Mouse (Mus musculus): ENCODE data around the gene Tulp4. TPM values are rescaled to one million over a fixed set of nuclear protein-coding genes. Genes with fewer than 3 reads are reported as not detected.

The Tulp4 gene
- polyA plus RNA-seq, 1 experiment from 2014 or later: 97.4 TPM

DNA sequence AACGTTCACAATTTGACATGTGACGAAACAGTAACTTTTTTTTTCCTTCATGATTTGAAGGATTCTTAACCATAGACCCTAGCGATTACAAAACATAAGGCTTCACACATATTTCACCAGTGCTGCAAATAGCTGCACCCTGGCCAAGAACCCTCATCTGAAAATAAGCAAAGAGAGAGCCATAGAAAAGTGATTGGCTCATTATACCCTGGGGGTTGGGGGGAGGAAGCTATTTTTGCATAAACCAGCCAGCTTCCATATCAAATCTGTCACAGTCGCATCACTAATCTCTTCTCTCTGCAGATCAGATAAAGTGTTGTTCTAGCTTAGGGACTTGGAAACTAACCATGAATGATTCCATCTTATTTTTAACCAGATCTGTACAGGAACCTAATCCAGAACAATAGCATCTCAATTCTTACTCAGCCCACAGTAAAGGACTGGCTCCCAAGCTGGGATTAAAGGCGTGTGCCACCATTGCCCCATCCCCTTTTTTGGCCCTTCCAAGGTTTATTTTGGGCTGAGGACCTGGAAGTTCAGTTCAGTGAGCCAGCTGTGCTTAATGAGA, 22.8 kb upstream of the Tulp4 start:
- no peaks in the 10 kb centered on the region for H3K9me3 ChIP-seq (ENCODE audit: control insufficient read depth, low read length)
- H3K4me2 ChIP-seq: no peak overlapping the region
- H3K27ac ChIP-seq (ENCODE audit: low read depth, low read length): no peak overlapping the region
- 0 out of 2 replicates have a peak, but pooled peaks cover 2% of the 10 kb centered on the region for H3K36me3 ChIP-seq (ENCODE audit: control insufficient read depth, insufficient read depth, low read length)
- DNase-seq (ENCODE audit: low spot score, missing footprints): no peak
- H3K4me3 ChIP-seq (ENCODE audit: low read depth, low read length): no peak overlapping the region
- no peak for ATAC-seq (ENCODE audit: low FRiP score)
- no peak overlapping the region for H3K9ac ChIP-seq (ENCODE audit: low read length)
- H3K4me1 ChIP-seq (ENCODE audit: control insufficient read depth, insufficient read depth, low read length): peaks cover 3% of the 10 kb centered on the region; the same call in 1 of the 2 replicates
- H3K27me3 ChIP-seq (ENCODE audit: control insufficient read depth, insufficient read depth, low read length): no peaks in the 10 kb centered on the region
- WGBS: 92% methylated on average over 5 of the region's 5 CpGs

DNA sequence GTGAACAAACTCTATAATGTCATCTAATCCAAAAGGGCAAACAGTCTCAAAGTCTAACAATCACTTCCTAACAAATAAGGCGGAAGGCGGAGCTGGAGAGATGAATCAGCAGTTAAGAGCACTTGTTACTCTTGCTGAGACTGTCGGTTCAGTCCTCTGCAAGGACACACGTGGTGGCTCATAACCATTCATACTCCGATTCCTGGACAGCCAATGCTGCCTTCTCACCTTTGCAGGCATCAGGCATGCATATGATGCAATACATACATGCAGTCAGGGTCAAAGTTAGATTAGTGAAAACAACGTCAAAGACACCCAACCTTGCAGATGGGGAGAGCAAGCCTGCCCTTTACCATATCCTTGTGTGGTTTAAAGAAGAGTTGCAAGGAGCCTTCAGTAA, 14.6 kb upstream of the Tulp4 start:
- H3K9me3 ChIP-seq (ENCODE audit: control insufficient read depth, low read length): no peaks in the 10 kb centered on the region
- WGBS: 93% methylated on average over 6 of the region's 6 CpGs
- no peak for ATAC-seq (ENCODE audit: low FRiP score)

DNA sequence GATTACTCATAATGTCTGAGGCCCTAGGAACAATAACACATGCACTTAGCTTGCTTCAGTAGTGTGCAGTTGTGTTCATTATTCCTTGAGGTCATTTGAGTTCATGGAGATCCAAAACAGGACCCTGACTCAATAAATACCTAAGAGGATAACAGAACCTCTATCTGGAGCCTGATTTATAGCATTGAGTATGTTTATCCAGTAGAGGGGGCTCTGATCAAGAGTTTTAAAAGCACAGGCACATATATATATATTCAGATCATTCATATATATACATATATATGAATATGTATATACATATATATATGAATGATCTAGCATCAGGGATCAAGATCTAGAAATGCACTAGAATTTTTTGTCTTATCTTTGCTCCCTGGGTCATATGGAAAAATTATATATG, 10.7 kb upstream of the Tulp4 start:
- no peak overlapping the region for H3K4me2 ChIP-seq
- H3K9me3 ChIP-seq (ENCODE audit: control insufficient read depth, low read length): no peaks in the 10 kb centered on the region
- H3K4me1 ChIP-seq (ENCODE audit: control insufficient read depth, insufficient read depth, low read length): no peaks in the 10 kb centered on the region
- no peaks in the 10 kb centered on the region for H3K27me3 ChIP-seq (ENCODE audit: control insufficient read depth, insufficient read depth, low read length)
- no peak overlapping the region for H3K9ac ChIP-seq (ENCODE audit: low read length)
- DNase-seq (ENCODE audit: low spot score, missing footprints) (no peak), ATAC-seq (ENCODE audit: low FRiP score) (no peak)
- H3K36me3 ChIP-seq (ENCODE audit: control insufficient read depth, insufficient read depth, low read length): no peaks in the 10 kb centered on the region
- H3K4me3 ChIP-seq (ENCODE audit: low read depth, low read length): no peak overlapping the region
- H3K27ac ChIP-seq (ENCODE audit: low read depth, low read length): no peak overlapping the region

More for the DNA sequence above, 14.6 kb upstream of the Tulp4 start:
- no peaks in the 10 kb centered on the region for H3K36me3 ChIP-seq (ENCODE audit: control insufficient read depth, insufficient read depth, low read length)
- H3K27me3 ChIP-seq (ENCODE audit: control insufficient read depth, insufficient read depth, low read length): no peaks in the 10 kb centered on the region
- DNase-seq (ENCODE audit: low spot score, missing footprints): no peak
- H3K27ac ChIP-seq (ENCODE audit: low read depth, low read length): no peak overlapping the region
- no peak overlapping the region for H3K4me2 ChIP-seq
- H3K9ac ChIP-seq (ENCODE audit: low read length): no peak overlapping the region
- H3K4me3 ChIP-seq (ENCODE audit: low read depth, low read length): no peak overlapping the region
- H3K4me1 ChIP-seq (ENCODE audit: control insufficient read depth, insufficient read depth, low read length): no peaks in the 10 kb centered on the region

DNA sequence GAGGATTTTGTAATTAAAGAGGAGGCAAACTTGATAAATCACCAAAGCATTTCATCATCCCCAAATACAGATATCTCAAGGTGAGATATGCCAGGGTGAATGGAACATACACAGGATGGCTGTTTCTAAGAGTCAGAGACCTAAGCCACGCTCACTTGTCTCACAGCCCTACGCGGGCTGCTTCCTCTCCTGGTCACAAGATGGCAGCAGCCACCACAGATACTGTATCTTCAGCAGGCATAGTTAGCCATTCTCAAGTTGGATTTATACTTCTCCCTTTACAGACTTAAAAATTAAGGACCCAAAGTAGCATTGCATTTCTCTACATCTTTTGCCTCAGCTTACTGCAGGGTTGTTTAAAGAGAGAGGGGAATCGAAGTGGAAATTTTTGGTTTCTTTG, 8.4 kb upstream of the Tulp4 start:
- Histone ChIP-seq H3K36me3 (ENCODE audit: control insufficient read depth, insufficient read depth, low read length) (no peaks in the 10 kb centered on the region), H3K9me3 (ENCODE audit: control insufficient read depth, low read length) (no peaks in the 10 kb centered on the region), H3K4me1 (ENCODE audit: control insufficient read depth, insufficient read depth, low read length) (no peaks in the 10 kb centered on the region), H3K27ac (ENCODE audit: low read depth, low read length) (no peak overlapping the region), H3K27me3 (ENCODE audit: control insufficient read depth, insufficient read depth, low read length) (no peaks in the 10 kb centered on the region), H3K9ac (ENCODE audit: low read length) (no peak overlapping the region), H3K4me3 (ENCODE audit: low read depth, low read length) (no peak overlapping the region), H3K4me2 (no peak overlapping the region)
- WGBS: 33% methylated on average over 4 of the region's 4 CpGs
- DNase-seq (ENCODE audit: low spot score, missing footprints) (peak; percentile 93), ATAC-seq (ENCODE audit: low FRiP score) (no peak)

DNA sequence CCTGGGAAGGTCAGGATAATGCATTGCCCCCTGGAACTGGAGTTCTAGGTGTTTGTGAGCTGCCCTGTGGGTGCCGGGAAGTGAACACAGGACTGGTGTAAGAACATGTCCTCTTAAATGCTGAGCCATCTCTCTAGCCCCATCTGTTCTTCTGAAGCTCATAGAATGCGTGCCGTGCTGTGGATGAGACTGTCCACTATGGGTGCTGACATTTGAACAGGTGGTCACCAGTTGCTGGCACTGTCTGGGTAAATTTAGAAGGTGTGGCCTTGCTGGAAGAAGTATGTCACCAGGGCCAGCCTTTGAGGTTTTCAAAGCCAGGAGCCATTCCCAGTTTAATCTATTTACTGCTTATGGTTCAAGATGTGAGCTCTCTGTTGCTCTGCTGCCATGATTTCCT, 4.0 kb upstream of the Tulp4 start:
- Histone ChIP-seq H3K27ac (ENCODE audit: low read depth, low read length) (no peak overlapping the region), H3K4me2 (no peak overlapping the region), H3K9ac (ENCODE audit: low read length) (no peak overlapping the region), H3K4me3 (ENCODE audit: low read depth, low read length) (no peak overlapping the region), H3K4me1 (ENCODE audit: control insufficient read depth, insufficient read depth, low read length) (no peaks in the 10 kb centered on the region), H3K9me3 (ENCODE audit: control insufficient read depth, low read length) (no peaks in the 10 kb centered on the region), H3K36me3 (ENCODE audit: control insufficient read depth, insufficient read depth, low read length) (no peaks in the 10 kb centered on the region), H3K27me3 (ENCODE audit: control insufficient read depth, insufficient read depth, low read length) (no peaks in the 10 kb centered on the region; the same call in 1 of the 2 replicates)
- WGBS: 94% methylated on average over 3 of the region's 3 CpGs
- no peak for ATAC-seq (ENCODE audit: low FRiP score)
- no peak for DNase-seq (ENCODE audit: low spot score, missing footprints)

DNA sequence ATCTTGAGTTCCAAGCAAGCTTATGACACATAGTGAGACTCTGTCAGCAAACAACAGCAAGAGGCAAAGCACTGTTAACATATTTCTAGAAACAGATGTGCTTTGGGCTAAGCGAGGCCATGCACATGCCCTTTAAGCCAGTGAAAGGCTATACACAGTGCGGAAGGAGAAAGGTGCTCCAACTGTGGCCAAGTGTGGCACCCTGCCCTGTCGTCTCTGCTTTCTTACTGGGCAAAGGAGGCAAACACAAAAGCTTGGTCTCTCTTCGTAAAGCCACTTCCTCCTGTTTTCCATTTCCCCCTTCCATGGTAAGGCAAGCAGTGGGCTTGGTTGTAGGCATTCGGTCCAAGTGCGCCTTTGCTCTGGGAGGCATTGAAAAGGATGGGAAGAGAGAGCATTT, 2.7 kb upstream of the Tulp4 start:
- no peak for DNase-seq (ENCODE audit: low spot score, missing footprints)
- H3K27me3 ChIP-seq (ENCODE audit: control insufficient read depth, insufficient read depth, low read length): no peaks in the 10 kb centered on the region; the same call in 1 of the 2 replicates
- no peaks in the 10 kb centered on the region for H3K36me3 ChIP-seq (ENCODE audit: control insufficient read depth, insufficient read depth, low read length)
- no peak overlapping the region for H3K27ac ChIP-seq (ENCODE audit: low read depth, low read length)
- no peak overlapping the region for H3K4me3 ChIP-seq (ENCODE audit: low read depth, low read length)
- H3K4me1 ChIP-seq (ENCODE audit: control insufficient read depth, insufficient read depth, low read length): peaks cover 9% of the 10 kb centered on the region
- WGBS: 84% methylated on average over 6 of the region's 6 CpGs
- H3K4me2 ChIP-seq: no peak overlapping the region
- H3K9ac ChIP-seq (ENCODE audit: low read length): no peak overlapping the region
- no peaks in the 10 kb centered on the region for H3K9me3 ChIP-seq (ENCODE audit: control insufficient read depth, low read length)
- ATAC-seq (ENCODE audit: low FRiP score): no peak

DNA sequence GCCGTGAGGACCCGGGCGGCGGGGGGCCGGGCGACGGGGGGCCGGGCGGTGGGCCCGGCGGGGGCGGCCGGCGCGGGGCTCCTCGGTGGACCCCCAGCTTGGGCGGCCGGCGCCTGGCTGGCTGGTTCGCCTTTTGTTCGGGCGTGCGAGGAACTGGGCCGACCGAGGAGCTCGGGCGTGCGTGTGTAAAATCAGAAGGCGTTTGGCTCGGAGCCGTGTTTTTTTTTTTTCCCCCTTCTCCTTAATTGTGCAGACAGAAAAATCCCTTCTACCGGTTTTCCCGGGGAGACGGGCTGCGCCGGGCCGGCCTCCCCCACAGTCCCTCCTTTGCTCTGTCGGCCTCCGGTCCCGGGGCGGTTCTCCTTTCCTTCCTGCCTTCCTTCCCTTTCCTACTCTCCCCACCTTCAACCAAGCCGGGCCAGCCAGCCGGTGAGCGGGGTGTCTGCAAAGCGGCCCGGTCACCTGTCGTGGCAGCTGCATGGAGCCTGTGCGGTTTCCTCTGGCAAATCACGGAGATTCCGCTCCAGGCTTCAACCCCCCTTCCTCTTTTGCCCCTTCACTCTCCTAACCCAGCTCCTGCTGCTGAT, 871 bp downstream of the Tulp4 start:
- under 1% methylated on average over 31 of the region's 50 CpGs for WGBS
- H3K27me3 ChIP-seq (ENCODE audit: control insufficient read depth, insufficient read depth, low read length): no peaks in the 10 kb centered on the region; the same call in 1 of the 2 replicates
- H3K4me1 ChIP-seq (ENCODE audit: control insufficient read depth, insufficient read depth, low read length): peaks cover 18% of the 10 kb centered on the region
- H3K9ac ChIP-seq (ENCODE audit: low read length): peak overlapping the region; percentile 96
- DNase-seq (ENCODE audit: low spot score, missing footprints) (peak; percentile 96), ATAC-seq (ENCODE audit: low FRiP score) (peak; percentile 23; the same call in 1 of the 2 replicates)
- peak overlapping the region; percentile 91 for H3K27ac ChIP-seq (ENCODE audit: low read depth, low read length)
- peak overlapping the region; percentile 90 for H3K4me3 ChIP-seq (ENCODE audit: low read depth, low read length)
- H3K4me2 ChIP-seq: peak overlapping the region; percentile 78
- H3K9me3 ChIP-seq (ENCODE audit: control insufficient read depth, low read length): no peaks in the 10 kb centered on the region
- no peaks in the 10 kb centered on the region for H3K36me3 ChIP-seq (ENCODE audit: control insufficient read depth, insufficient read depth, low read length)

DNA sequence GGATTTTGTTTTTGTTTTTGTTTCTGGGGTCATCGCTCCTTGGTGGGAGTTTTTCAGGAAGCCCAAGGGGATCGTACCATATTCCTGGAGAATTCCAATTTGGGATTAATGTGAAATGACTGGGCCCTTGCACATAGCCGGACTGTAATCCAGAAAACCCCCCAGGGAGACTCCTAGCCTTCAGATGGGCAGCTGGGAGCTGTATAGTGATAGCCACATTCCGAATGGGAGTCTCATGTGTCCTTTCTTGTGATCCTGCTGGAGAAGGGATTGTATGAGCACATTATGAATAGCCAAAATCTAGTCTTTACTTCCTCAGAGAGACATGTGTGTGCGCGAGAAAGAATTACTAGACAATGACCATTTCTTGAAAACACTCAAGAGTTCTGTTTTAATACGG, 1.9 kb downstream of the Tulp4 start:
- WGBS: 68% methylated on average over 7 of the region's 7 CpGs
- H3K4me1 ChIP-seq (ENCODE audit: control insufficient read depth, insufficient read depth, low read length): peaks cover 18% of the 10 kb centered on the region
- H3K27ac ChIP-seq (ENCODE audit: low read depth, low read length): no peak overlapping the region
- H3K9ac ChIP-seq (ENCODE audit: low read length): peak overlapping the region; percentile 96
- H3K36me3 ChIP-seq (ENCODE audit: control insufficient read depth, insufficient read depth, low read length): no peaks in the 10 kb centered on the region
- H3K4me2 ChIP-seq: peak overlapping the region; percentile 78
- ATAC-seq (ENCODE audit: low FRiP score) (no peak), DNase-seq (ENCODE audit: low spot score, missing footprints) (no peak)
- peak overlapping the region; percentile 90 for H3K4me3 ChIP-seq (ENCODE audit: low read depth, low read length)
- no peaks in the 10 kb centered on the region for H3K9me3 ChIP-seq (ENCODE audit: control insufficient read depth, low read length)
- no peaks in the 10 kb centered on the region; the same call in 1 of the 2 replicates for H3K27me3 ChIP-seq (ENCODE audit: control insufficient read depth, insufficient read depth, low read length)

DNA sequence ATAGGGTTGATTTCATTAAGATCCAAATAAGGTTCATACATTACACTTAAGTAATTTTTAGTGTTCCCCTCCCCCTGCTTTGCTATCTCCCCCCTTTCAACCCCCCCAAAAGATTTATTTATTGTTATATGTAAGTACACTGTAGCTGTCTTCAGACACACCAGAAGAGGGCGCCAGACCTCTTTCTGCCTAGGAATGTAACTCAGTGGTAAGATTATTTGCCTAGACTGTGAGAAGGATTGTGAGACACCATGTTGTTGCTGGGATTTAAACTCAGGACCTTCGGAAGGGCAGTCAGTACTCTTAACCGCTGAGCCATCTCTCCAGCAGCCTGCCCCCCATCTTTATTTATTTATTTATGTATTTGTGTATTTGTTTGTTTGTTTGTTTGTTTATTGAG, 4.7 kb downstream of the Tulp4 start:
- H3K4me1 ChIP-seq (ENCODE audit: control insufficient read depth, insufficient read depth, low read length): peaks cover 18% of the 10 kb centered on the region
- H3K4me2 ChIP-seq: no peak overlapping the region
- no peaks in the 10 kb centered on the region for H3K36me3 ChIP-seq (ENCODE audit: control insufficient read depth, insufficient read depth, low read length)
- no peaks in the 10 kb centered on the region for H3K9me3 ChIP-seq (ENCODE audit: control insufficient read depth, low read length)
- no peak overlapping the region for H3K9ac ChIP-seq (ENCODE audit: low read length)
- ATAC-seq (ENCODE audit: low FRiP score) (no peak), DNase-seq (ENCODE audit: low spot score, missing footprints) (no peak)
- H3K27me3 ChIP-seq (ENCODE audit: control insufficient read depth, insufficient read depth, low read length): no peaks in the 10 kb centered on the region
- H3K4me3 ChIP-seq (ENCODE audit: low read depth, low read length): no peak overlapping the region
- no peak overlapping the region for H3K27ac ChIP-seq (ENCODE audit: low read depth, low read length)
- 78% methylated on average over 3 of the region's 3 CpGs for whole genome bisulfite sequencing

Data from midbrain, embryonic 11.5 days (tissue).